Mouse (Mus musculus) cortical plate, adult 2 months (tissue): ENCODE data around the gene Itga6.

ENCODE experiments used
- CTCF ChIP-seq: fragments of 200-500 bp; IDR thresholded peaks from 2 replicates; pipeline ENCODE4 v1.5.1; 2011; ENCODE audit warnings: mild to moderate bottlenecking, control low read depth, low read length; ENCODE audit not compliant: insufficient read depth; ENCODE audit errors: extremely low read depth
- POLR2A ChIP-seq: fragments of 200-500 bp; IDR thresholded peaks from 2 replicates; pipeline ENCODE4 v1.6.1; 2011; ENCODE audit warnings: mild to moderate bottlenecking, low read length, control low read depth; ENCODE audit not compliant: insufficient read depth; ENCODE audit errors: extremely low read depth

GRCm38 (mm10) chr2:71878943-71879342 lies 133.5 kb downstream of the Itga6 start:
- TF ChIP-seq CTCF = no peak
- no peak for TF ChIP-seq POLR2A
